Mouse (Mus musculus) granulocyte monocyte progenitor cell, adult 5-6 weeks (primary cell): ENCODE results near the gene Rgs8. TPM values are rescaled to one million over a fixed set of nuclear protein-coding genes. Genes with fewer than 3 reads are reported as not detected.

Source experiments
- ATAC-seq: replicated peaks from 2 replicates; pipeline ENCODE4 v1.8.0; 2016; ENCODE audit warnings: mild to moderate bottlenecking, moderate TSS enrichment, inconsistent platforms; ENCODE audit not compliant: poor library complexity, severe bottlenecking
- total RNA-seq, 2 experiments: library from RNA; stranded (forward) in 1 of 2; stranded (reverse) in 1 of 2; fragments of 200-712, 200-1000 nt in 1 of 2; fragments of >200 nt in 1 of 2; fragmentation: Nextera tagmentation in 1 of 2; gene quantifications; 2 replicates each; pipeline ENCODE4 v1.2.3; 2014 to 2017

Gene Rgs8
- total RNA-seq, 2 experiments from 2014 or later = 0.34 to 1.3 TPM

GRCm38 (mm10) chr1:153702853-153703410, 50.1 kb downstream of the Rgs8 start:
- no peak for ATAC-seq

DNA sequence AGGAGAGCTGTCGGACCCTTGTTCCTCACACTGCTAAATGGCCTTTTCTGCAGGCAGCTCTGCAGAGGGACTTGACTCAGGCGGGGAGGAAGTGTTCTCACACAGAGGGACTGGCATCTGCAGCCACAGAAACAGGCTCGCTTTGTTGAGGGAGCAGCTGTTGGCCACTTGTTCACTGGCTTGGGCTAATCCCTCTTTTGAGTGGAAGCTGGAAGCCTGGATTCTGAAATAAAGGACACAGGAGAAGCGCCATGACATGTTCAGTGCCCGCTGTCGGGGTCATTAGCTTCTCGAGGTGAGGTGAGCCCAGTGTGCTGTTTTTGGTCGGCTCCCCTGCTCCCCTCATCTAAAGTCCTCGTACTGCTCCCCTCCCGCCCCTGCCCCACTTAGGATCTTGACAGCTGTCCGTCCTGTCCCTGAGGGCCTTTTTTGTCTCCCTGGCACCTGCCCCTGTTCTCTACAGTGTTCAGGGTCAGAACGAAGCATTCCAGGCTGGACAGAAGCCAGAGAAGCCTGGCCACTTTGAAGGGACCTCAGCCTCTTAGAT, 50.7 kb downstream of the Rgs8 start:
- ATAC-seq = 0 out of 2 replicates have a peak, but pooled peaks have one; percentile 20

DNA sequence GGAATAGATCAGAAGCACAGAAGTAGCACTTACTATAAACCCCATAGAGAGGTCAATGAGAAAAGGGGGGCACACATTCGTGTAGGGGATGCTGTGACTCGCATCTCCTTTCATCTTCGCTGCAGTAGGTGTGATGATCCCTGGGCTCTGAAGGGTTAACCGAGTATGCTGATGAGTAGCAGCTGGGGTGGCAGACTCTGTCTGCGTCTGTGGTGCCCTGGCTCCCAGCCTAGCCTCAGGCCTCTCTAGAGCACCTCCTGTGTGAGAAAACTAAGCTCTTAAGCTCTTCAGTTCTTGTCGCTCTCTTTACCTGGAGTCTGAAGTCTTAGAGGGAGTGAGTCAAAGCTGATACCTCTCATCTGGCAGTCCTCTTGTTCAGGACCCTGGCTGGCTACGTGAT, 51.3 kb downstream of the Rgs8 start:
- ATAC-seq = no peak

DNA sequence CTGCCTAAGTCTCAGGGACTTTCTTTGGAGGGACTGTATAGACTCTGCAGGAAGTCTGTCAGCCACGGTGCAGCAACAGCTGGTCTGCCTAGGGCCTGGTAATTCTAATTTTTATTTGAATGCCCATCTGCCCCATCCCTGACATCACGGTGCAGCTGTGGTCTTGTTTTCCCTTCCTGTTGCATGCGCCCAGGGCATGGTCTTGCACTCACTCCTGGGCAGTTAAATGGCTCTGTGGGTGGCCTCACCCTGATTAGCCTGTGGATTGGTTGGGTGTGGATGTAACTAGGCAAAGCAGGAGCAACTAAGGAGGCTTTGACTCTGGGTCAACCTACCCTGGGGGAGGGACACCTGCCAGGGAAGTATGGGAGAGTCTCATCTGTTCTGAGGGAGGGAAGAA, 52.2 kb downstream of the Rgs8 start:
- no peak for ATAC-seq

- ATAC-seq = no peak
Observed at GRCm38 (mm10) chr1:153708626-153709025, 55.8 kb downstream of the Rgs8 start.

DNA sequence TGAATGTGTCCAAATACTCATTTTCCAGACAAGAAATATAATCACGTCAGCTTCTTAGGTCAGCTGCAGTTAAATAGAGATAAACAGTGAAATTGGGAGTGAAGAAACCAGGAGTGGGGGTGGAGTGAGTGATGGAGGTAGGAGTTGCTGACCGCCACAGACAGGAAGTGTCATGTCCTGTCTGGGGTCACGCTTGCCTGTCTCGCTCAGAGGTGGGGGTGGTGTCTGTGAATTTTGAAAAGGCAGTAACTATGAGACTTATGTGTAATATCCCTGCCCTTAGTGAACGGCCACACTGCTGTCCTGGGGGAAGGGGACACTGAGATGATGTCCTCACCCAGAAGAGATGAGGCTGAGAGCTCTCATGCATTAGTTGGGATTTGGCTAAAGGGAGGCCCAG, 56.6 kb downstream of the Rgs8 start:
- peak; percentile 89 for ATAC-seq

DNA sequence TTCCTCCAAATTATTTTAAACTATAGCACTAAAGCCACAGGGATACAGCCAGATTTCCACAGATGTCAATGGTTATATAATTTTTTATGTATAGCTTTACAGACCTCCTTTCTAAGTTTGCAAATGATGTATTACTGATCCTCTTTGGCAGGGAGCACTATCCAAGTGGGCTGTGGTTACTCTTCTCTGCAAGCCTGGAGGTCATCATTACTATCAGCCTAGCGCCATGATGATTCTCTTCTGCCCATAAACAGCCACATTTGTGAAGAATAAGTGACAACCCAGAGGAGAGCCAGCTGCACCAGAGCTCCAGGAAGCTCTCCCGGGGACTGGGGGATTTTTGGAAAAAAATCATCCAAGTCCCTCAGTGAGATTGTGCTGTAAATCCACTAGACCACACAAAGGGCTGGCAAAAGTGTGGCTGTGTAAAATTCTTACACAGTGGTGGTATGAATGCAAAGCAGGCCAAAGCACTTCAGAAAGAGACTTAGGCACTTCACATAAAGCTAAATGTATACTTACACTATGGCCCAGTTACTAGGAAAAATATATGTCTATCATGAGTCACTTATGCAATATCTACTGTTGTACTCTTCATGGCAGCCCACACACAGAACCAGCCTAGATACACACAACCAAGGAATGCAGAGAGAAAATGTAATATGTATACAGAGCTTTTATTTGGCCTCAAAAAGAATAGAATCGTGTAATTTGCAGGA, 58.9 kb downstream of the Rgs8 start:
- ATAC-seq = no peak

DNA sequence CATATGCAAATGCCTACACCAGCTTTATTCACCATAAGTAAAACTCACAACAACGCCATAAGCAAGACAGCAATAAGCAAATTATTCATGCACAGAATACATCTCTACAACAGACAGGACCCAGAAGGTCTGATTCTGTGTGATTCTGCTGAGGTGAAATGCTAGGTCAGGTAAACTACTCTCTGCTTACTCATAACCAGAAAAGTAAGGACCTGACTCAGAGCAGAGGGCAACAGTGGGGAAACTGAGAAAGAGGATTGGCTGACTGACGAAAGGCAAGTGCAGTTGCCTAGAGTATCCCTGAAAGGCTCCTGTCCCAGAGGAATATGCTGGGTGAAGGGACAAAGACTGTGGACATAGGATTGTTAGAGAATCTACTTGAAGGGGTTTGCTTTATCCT, 59.8 kb downstream of the Rgs8 start:
- no peak for ATAC-seq

GRCm38 (mm10) chr1:153717990-153718389, 65.2 kb downstream of the Rgs8 start:
- no peak for ATAC-seq

GRCm38 (mm10) chr1:153720935-153721334, 68.1 kb downstream of the Rgs8 start:
- ATAC-seq = no peak

GRCm38 (mm10) chr1:153721565-153722310, 68.9 kb downstream of the Rgs8 start:
- no peak for ATAC-seq

DNA sequence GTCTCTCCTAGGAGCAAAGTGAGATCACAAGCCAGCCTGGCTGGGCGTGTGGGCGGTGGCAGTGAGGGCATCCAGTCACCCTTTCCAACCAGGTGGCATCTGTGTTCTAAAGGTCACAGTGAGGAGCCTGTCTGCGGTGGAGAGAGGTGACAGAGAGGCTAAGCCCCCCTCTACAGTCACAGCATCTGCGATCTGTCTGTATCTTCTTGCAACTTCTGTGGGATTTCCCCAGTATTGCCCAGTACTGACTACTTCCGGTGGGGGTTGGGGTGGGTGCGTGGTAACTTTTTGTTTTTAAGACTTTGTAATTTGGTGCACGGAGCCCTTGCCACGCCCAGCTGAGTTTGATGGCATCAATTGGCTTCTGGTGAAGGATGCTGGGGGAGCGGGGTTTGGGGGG, 70.6 kb downstream of the Rgs8 start:
- ATAC-seq = no peak

DNA sequence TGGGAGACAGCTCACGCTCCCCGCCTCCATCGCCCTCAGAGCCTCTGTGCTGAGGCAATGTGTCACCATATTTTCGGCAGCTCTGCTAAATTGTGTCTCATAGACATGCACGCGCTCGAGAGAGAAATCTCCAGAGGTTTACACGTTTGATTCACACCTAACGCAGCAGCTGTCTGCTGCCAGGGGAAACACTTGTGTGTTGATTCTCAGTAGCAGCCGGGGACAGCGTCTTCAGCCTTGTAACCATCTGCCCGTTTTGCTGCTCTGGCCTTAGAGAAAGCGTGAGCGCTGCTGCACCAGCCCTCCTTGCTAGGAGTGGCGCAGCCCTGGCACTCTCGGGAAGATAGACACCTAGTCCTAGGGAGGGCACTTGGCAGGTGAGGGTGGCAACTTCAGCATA, 73.8 kb downstream of the Rgs8 start:
- no peak for ATAC-seq

DNA sequence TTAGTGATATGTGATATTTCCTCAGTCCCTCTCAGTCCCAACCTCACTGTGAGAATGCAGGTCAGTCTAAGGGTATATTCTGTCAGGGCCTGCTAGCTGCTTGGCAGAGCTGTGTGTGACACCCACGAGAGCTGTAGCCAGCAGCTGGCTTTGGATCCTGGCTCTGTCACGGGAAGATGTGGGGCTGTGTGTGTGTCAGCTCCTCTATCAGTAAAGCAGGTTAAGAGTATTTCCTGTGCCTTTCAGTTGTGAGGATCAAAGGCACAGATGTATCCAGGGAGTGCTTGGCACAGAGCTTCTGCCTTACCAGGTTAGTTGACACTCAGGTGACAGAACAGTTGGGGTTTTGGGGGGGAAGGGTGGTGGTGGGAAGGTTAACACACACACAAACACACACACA, 77.0 kb downstream of the Rgs8 start:
- ATAC-seq = no peak

DNA sequence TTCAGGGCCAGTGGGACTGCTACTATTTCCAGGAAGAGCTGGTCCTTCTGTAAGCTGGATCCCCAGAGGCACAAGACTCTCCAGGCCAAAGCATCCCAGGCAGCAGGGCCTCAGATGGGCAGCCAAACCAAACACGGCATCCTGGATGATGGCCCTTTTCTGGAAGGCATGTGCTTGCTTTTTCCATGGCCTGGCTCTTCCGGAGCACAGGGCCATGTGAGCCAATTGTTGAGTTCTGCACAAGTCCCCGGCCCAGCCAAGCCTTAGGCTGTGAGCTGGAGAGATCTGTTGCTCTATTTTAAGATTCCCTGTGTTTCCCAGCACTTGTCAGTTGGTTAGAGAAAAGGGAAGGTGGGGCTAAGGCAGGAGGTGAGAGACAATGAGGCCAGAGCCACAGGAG, 77.8 kb downstream of the Rgs8 start:
- ATAC-seq = no peak

DNA sequence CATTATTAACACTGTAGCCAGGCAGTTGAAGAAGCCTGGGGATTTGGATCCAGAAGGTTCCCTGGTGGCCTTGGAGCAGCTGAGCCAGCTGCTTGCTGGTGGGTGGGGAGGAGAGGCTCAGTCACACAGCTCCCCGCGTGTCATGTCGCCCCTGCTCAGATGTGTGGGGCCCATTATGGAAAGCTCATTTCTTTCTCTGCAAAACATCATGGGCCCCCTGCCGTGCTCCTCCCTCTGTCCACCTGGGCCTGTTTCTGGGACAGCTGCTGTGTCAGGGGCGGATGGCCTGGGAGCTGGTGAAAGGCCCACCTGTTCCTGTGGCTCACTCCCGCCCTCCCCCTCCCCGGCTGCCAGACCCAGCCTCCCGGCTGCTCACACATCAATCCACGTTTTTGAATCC, 80.4 kb downstream of the Rgs8 start:
- no peak for ATAC-seq

DNA sequence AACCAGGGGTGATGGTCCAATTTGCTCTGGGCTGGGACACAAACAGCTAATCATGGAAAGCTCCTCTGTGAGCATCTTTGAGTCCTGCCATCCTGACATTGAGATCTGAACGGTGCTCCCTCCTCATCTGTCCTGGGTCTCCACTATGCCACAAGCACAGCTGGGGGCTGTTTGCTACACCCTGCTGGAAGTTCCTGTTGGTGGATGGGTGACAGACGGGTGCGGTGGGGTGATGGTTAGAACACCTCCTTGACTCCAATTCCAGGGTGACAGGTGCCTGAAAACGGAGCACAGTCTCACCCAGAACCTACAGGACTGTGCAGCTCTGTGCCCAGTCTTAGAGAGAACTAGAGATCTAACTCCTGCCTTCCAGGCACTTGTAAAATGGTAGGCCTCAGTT, 82.0 kb downstream of the Rgs8 start:
- no peak for ATAC-seq

DNA sequence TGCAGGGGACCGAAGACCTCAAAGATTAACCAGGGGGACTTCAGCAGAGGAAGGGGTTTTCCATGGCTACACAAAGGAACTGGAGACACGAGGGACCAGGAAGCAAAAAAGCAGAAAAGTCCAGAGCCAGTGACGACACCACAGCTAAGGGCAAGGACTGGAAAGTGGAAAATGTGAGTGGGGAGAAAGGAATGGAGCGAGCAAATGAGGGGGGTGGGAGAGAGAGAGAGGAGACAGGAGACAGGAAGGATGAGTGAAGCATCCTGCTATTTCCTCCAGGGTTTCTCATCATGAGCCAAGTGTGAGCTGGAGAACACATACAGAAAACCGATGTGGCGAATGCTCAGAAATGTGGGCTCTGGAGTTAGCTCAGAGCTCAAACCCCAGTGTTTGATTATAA, 83.3 kb downstream of the Rgs8 start:
- ATAC-seq = no peak

- ATAC-seq = no peak
Observed at GRCm38 (mm10) chr1:153737101-153738085, 84.6 kb downstream of the Rgs8 start.

GRCm38 (mm10) chr1:153739437-153740015, 86.7 kb downstream of the Rgs8 start:
- ATAC-seq = no peak
